In the genomic region with DNA sequence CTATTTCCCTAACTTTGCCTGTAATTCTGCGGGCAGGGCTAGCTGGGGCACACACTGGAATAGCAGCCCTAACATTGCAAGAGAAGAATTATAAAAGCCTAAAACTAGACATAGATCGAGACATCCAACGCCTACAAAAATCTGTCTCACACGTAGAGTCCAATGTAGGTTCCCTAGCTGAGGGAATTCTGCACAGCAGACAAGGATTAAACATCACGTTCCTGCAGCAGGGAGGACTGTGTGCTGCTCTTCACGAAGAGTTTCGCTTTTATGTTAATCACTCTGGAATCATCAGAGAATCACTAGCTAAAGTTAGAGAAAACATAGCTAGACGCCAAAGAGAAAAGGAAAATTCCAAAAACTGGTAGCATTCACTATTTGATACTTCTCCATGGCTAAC, we compare ENCODE assay signal across 26 mouse cellular contexts.
"Had no signal": no experiment of that assay in that cellular context is flagged by ENCODE, and none has a peak within 500 bp of the region (broad histone marks: within the 10 kb centered on the region; RNA-seq: fewer than 3 reads in every experiment).

No protein-coding gene starts in this region.

- DNase-seq: gastrocnemius, adult 2 months; gastrocnemius, postnatal 10 days; gastrocnemius, postnatal 25 days; heart, adult 18-20 months; heart, postnatal 14 days; heart, postnatal 36 days; kidney, adult 11 months; kidney, adult 2 months; kidney, adult 9 months; kidney, postnatal 14 days; kidney, postnatal 36 days; layer of hippocampus, adult 9-11 months; layer of hippocampus, postnatal 36 days; left cerebral cortex, postnatal 4 days had no signal

- H3K4me2 ChIP-seq: heart, embryonic 13.5 days; heart, embryonic 15.5 days; hindbrain, embryonic 13.5 days; hindbrain, embryonic 15.5 days; kidney, embryonic 15.5 days; limb, embryonic 13.5 days; limb, embryonic 15.5 days; liver, embryonic 12.5 days had no signal

- H3K4me1 ChIP-seq: heart, embryonic 10.5 days; heart, embryonic 13.5 days; heart, embryonic 15.5 days; hindbrain, embryonic 13.5 days; hindbrain, embryonic 15.5 days; kidney, embryonic 15.5 days; limb, embryonic 13.5 days; limb, embryonic 15.5 days; liver, embryonic 12.5 days had no signal

- H3K36me3 ChIP-seq: heart, embryonic 10.5 days; heart, embryonic 13.5 days; heart, embryonic 15.5 days; hindbrain, embryonic 13.5 days; hindbrain, embryonic 15.5 days; kidney, embryonic 15.5 days; limb, embryonic 13.5 days; limb, embryonic 15.5 days; liver, embryonic 12.5 days had no signal

- H3K4me3 ChIP-seq: gastrocnemius, adult 2 months; heart, embryonic 10.5 days; heart, embryonic 13.5 days; heart, embryonic 15.5 days; hindbrain, embryonic 13.5 days; hindbrain, embryonic 15.5 days; kidney, embryonic 15.5 days; limb, embryonic 13.5 days; limb, embryonic 15.5 days; liver, embryonic 12.5 days had no signal

- H3K27ac ChIP-seq: gastrocnemius, adult 2 months; heart, embryonic 10.5 days; heart, embryonic 13.5 days; heart, embryonic 15.5 days; hindbrain, embryonic 13.5 days; hindbrain, embryonic 15.5 days; hindbrain, postnatal 0 days; kidney, embryonic 15.5 days; kidney, postnatal 0 days; limb, embryonic 13.5 days; limb, embryonic 15.5 days; liver, embryonic 12.5 days had no signal

- H3K9me3 ChIP-seq: heart, embryonic 10.5 days; heart, embryonic 13.5 days; heart, embryonic 15.5 days; hindbrain, embryonic 13.5 days; hindbrain, embryonic 15.5 days; kidney, embryonic 15.5 days; limb, embryonic 13.5 days; limb, embryonic 15.5 days had no signal

- H3K27me3 ChIP-seq: heart, embryonic 13.5 days; heart, embryonic 15.5 days; hindbrain, embryonic 13.5 days; hindbrain, embryonic 15.5 days; kidney, embryonic 15.5 days; limb, embryonic 13.5 days; limb, embryonic 15.5 days; liver, embryonic 12.5 days had no signal

- H3K9ac ChIP-seq: heart, embryonic 13.5 days; heart, embryonic 15.5 days; hindbrain, embryonic 13.5 days; hindbrain, embryonic 15.5 days; kidney, embryonic 15.5 days; limb, embryonic 13.5 days; limb, embryonic 15.5 days; liver, embryonic 12.5 days had no signal

- ATAC-seq: hindbrain, postnatal 0 days; intestine, embryonic 16.5 days; liver, embryonic 12.5 days had no signal
